Mouse (Mus musculus): ENCODE measurements around the gene Oxct2b.
A peak's percentile ranks its signal among the peaks of the same experiment; 100 is the strongest.
"Not testable (repeated sequence)": the region's sequence is repeated elsewhere in the genome, so short reads cannot be mapped to it uniquely, and the experiment has no call there.

The Oxct2b gene

GRCm38 (mm10) chr4:123116011-123116410 is at the start of gene Oxct2b:
Gene Oxct2b (plus strand): TSS chr4:123116266.
- DNase-seq, result no peak

DNA sequence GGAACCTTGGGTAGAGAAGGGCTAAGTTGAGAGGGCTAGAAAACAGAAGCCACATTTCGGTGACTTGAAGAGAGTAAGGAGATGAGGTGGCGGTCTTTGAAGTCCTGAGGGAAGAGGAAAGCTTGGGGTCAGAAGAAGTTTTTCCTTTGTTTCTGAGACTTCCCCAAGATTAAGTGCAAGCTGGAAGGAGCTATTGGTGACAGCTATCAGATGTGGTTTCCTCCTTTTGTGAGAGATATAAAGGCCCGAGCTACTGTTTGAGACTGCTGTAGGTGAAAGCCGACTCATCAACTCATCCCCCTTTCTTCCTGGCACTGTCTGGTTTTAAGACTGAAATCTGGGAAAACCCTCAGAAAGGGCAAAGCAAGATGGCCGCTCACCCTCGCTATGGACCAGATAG is 47.4 kb upstream of the Oxct2b start:
- no peak for DNase-seq

DNA sequence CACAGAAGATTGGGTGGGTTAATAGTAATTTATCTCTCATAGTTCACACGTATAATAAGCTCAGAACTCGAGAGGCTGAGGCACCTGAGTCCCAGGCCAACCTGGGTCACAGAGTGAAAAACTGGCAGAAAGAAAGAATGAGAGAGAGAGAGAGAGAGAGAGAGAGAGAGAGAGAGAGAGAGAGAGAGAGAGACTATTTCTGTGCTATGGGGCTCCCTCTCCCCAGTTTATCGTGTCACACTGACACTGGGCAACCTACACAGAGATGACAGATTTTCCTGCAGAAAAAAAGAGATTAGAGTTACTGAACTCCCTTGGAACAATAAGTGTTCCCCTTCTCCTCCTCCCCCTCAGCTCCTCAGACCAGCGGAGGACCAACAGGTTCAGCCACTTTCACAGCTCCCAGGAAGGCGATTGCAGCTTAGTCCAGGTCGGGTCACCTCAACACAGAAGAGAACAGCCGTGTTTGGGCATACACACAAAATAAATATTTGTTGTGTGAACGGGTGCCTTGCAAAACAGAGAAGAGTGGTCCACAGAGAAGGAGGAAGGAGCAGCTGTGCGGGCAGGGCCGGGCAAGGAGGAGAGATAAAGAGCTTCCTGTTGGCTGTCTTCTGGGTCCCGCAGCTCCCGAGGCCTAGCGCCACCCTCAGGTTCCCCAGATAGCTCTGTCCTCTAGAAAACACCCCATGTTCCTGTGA is 44.6 kb upstream of the Oxct2b start:
- DNase-seq, result peak; percentile 46

DNA sequence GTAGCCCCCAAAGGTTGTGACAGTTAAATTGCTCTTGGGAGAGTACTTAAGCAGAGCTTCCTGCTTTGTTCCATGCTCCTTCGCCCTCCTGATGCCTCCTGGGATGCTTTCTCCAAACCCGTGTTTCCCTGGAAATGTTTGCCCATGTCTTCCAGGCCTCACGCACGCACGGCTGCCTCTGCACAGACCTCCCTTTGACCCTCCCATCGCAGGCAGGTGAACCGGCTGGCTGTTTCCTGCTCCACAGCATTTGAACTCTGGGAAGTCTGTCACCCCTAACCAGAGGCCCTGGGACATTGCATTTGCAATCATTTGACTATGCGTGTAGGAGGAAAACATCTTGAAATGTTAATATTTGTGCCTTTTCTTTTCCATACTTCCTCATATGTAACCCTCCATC is 39.1 kb upstream of the Oxct2b start:
- DNase-seq, result peak; percentile 32

DNA sequence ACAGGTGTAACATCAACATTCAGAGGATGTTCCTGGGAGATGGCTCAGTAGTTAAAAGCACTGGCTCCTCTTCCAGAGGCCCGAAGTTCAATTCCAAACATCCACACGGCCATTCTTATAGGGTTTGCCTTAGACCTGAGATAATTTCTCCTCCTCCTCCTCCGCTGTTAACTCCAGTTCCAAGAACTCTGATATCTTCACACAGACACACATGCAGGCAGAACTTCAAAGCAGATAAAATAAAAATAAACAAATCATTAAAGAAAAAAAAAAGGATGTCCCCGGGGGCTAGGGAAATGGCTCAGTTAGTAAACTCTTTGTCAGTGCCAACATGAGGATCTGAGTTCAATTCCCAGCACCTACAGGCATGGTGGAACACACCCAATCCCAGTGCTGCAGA is 37.8 kb upstream of the Oxct2b start:
- no peak for DNase-seq

DNA sequence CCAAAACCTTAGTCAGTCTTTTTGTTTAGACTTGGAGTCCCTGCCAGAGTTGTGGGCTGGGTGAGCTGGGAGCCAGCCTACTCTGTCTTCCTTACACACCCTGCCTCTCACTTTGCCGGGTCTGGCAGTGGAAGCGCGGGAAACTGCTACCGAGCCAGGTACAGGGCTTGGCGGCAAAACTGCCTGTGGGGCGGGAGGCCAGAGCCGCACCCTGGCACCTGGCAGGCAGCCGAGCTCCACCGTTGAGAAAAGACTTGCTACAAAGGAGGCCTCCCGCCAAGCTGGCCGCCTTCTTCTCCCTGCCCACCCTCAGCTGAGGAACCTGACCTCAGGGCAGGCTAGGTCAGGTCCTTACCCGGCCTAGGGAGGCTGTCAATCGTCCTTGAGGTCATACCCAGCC is 35.3 kb upstream of the Oxct2b start:
- DNase-seq, result peak; percentile 34

- peak; percentile 72 for DNase-seq
Observed at GRCm38 (mm10) chr4:123082283-123083163, 33.5 kb upstream of the Oxct2b start.

DNA sequence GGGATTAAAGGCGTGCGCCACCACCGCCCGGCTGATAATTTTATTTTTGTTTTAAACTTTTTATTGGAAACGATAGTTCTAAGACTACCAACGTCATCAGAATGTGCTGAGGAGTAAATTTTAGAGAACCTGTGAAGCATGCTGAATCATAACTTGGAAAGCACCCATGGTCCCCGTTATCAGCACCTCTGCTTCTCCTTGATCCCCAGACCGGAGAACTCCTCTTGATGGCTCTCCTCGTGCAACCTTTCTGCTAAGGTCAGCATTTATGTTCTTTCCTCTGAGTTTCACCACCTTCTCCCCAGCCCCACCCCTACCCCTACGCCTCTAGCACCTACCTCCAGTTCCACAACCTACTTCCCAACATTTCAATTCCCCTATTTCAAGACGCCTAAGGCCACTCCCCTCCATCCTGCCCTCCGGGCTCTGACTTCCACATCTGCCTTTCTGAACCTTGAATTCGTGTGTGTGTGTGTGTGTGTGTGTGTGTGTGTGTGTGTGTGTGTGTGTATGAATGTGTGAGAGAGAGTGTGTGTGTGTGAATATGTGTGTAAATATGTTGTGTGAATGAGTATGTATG is 32.7 kb upstream of the Oxct2b start:
- no peak for DNase-seq

- no peak for DNase-seq
Observed at GRCm38 (mm10) chr4:123085290-123085689, 30.8 kb upstream of the Oxct2b start.

GRCm38 (mm10) chr4:123086381-123086780 is 29.7 kb upstream of the Oxct2b start:
- no peak for DNase-seq

GRCm38 (mm10) chr4:123092621-123093020 is 23.4 kb upstream of the Oxct2b start:
- DNase-seq, result no peak

GRCm38 (mm10) chr4:123093064-123093776 is 22.8 kb upstream of the Oxct2b start:
- peak; percentile 20 for DNase-seq

DNA sequence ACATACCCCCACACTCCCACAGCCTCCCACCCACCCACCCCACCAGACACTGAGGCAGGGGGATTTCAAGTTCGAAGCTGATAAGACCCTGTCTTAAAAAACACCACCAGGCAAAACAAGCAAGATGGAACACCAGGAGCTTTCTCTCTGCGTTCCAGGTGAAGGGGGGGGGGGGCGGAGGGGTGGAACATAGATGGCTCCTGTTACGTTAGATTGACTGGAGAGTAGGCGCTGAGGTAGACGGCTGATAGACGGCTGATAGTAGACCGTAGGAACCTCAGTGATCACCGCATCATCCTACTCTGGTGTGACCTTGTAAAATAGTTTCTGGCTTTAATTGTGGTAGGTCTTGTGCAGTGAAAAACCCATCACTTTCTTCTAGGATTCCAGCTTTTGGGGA is 22.2 kb upstream of the Oxct2b start:
- no peak for DNase-seq

- peak; percentile 27 for DNase-seq
Observed at GRCm38 (mm10) chr4:123104651-123105450, 11.2 kb upstream of the Oxct2b start, which contains the start of gene Bmp8b. Gene Bmp8b (plus strand): TSS chr4:123105165.

GRCm38 (mm10) chr4:123105451-123105790 is 10.6 kb upstream of the Oxct2b start:
- no peak for DNase-seq

GRCm38 (mm10) chr4:123105929-123106328 is 10.1 kb upstream of the Oxct2b start:
- not testable (repeated sequence) for DNase-seq

- no peak for DNase-seq
Observed at GRCm38 (mm10) chr4:123106864-123107263, 9.2 kb upstream of the Oxct2b start.

DNA sequence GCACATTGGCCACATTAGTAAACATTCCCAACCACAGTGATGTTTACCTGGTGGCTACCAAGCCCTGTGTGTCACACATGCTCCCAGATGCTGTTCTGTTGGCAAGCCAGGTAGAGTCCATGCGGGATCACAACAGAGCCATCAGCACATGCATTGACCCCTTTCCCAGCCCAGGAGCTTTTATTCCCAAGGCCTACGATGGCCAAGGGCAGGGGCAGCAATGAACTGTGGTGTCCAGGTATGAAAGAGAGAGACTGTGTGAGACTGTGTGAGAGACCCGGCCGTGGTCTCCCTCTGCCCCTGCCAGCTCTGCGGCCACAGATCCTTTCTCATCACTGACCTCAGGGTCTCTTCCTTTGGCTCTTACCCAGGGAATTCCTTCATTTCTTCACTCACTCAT is 8.0 kb upstream of the Oxct2b start:
- no peak for DNase-seq

DNA sequence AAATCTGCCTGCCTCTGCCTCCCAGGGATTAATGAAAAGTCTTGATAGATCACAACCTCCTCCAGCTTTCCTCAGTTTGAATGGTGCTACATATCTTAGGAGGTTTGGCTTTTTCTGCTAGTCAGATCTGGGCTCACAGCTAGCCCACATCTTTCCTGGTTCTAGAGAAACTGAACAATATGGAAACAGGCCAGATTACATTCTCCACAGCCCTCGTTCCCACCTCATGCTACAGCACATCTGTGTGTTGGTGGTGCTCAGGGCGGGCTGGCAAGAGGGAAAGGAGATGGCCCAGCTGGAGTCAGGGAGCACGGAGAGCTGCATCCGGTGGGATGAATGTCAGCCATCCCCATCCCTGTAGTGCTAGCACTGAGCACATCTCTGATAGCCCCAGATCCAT is 5.3 kb upstream of the Oxct2b start:
- no peak for DNase-seq

- DNase-seq, result not testable (repeated sequence)
Observed at GRCm38 (mm10) chr4:123111275-123111983, 4.6 kb upstream of the Oxct2b start.

DNA sequence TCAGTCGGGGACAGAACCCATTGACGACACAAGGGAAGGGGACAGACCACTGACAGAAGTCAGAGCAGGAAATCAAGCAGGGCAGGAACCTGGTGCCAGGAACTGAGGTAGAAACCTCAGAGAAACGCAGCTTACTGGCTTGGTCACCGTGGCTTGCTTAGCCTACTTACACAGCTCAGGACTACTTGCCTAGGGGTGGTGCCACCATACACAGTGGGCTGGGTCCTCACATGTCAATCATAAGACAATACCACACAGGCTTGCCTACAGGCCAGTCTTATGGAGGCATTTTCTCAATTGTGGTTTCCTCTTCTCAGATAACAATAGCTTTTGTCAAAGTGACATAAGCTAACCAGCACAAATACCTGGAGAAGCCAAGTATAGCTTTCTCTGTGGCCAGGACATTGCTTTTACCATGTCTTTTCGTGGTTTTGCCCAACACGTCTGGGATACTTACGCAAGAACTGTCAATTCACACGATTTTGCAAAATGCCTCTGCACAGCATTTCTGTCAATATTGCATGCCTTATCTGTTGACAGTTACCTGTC is 3.8 kb upstream of the Oxct2b start:
- DNase-seq, result no peak

All from kidney, postnatal 14 days (tissue).